Mouse (Mus musculus) activated CD4-positive, CD25-positive, alpha-beta regulatory T cell, adult 4 months (primary cell): Measurements from ENCODE around the gene Nlgn2. TPM values are rescaled to one million over a fixed set of nuclear protein-coding genes. Genes with fewer than 3 reads are reported as not detected.

Experiments used
- ATAC-seq: one replicate; pipeline ENCODE4 v1.8.0; 2017
- polyA plus RNA-seq, 2 experiments: library from polyadenylated mRNA; unstranded; fragments of 100-300 nt; shearing (Covaris generic); gene quantifications; one replicate each; pipeline ENCODE4 v1.2.1; 2017

Nlgn2 gene
- polyA plus RNA-seq, 2 experiments from 2014 or later: 0.59 to 0.66 TPM

GRCm38 (mm10) chr11:69822080-69822479 is 15.5 kb downstream of the Nlgn2 start, which contains the start of gene Spem1:
Gene Spem1, minus strand, starts transcription at chr11:69822180.
- ATAC-seq: no peak

GRCm38 (mm10) chr11:69818871-69819270 is 18.7 kb downstream of the Nlgn2 start:
- no peak for ATAC-seq

- no peak for ATAC-seq
These were observed 19.2 kb downstream of the Nlgn2 start, which contains the start of gene Spem2 for GRCm38 (mm10) chr11:69818365-69818764. Gene Spem2, minus strand, starts transcription at chr11:69818465.

- ATAC-seq: no peak
These were observed 21.1 kb downstream of the Nlgn2 start for GRCm38 (mm10) chr11:69816520-69816919.

GRCm38 (mm10) chr11:69815155-69815554 is 22.4 kb downstream of the Nlgn2 start, which contains the start of gene Gm39566:
Gene Gm39566, minus strand, starts transcription at chr11:69815298.
- no peak for ATAC-seq

- no peak for ATAC-seq
These were observed 27.3 kb downstream of the Nlgn2 start for GRCm38 (mm10) chr11:69810280-69810679.

- no peak for ATAC-seq
These were observed 29.9 kb downstream of the Nlgn2 start for GRCm38 (mm10) chr11:69807641-69808040.

- no peak for ATAC-seq
These were observed 31.2 kb downstream of the Nlgn2 start for GRCm38 (mm10) chr11:69806378-69806777.

GRCm38 (mm10) chr11:69804972-69805909 is 32.3 kb downstream of the Nlgn2 start, which contains the start of gene Tmem102:
Gene Tmem102, minus strand, starts transcription at chr11:69805624.
- no peak for ATAC-seq

GRCm38 (mm10) chr11:69804652-69804940 is 33.0 kb downstream of the Nlgn2 start:
- ATAC-seq: no peak

GRCm38 (mm10) chr11:69803786-69804651 is 33.6 kb downstream of the Nlgn2 start:
- ATAC-seq: peak; percentile 62

- no peak for ATAC-seq
These were observed 34.3 kb downstream of the Nlgn2 start for GRCm38 (mm10) chr11:69803328-69803727.

- ATAC-seq: peak; percentile 32
These were observed 34.9 kb downstream of the Nlgn2 start for GRCm38 (mm10) chr11:69802648-69803105.

GRCm38 (mm10) chr11:69801379-69801977 is 36.1 kb downstream of the Nlgn2 start, which contains the start of gene Fgf11:
Gene Fgf11, minus strand, starts transcription at chr11:69801857.
- no peak for ATAC-seq

GRCm38 (mm10) chr11:69800392-69801197 is 37.0 kb downstream of the Nlgn2 start:
- ATAC-seq: no peak

GRCm38 (mm10) chr11:69800138-69800391 is 37.5 kb downstream of the Nlgn2 start:
- ATAC-seq: no peak

GRCm38 (mm10) chr11:69799394-69800137 is 38.0 kb downstream of the Nlgn2 start:
- ATAC-seq: no peak

GRCm38 (mm10) chr11:69797924-69798323 is 39.7 kb downstream of the Nlgn2 start:
- no peak for ATAC-seq

GRCm38 (mm10) chr11:69795983-69796435 is 41.6 kb downstream of the Nlgn2 start:
- no peak for ATAC-seq

- ATAC-seq: peak; percentile 100
These were observed 42.2 kb downstream of the Nlgn2 start, which contains the start of gene Chrnb1 for GRCm38 (mm10) chr11:69795168-69795982. Gene Chrnb1, minus strand, starts transcription at chr11:69795943.
